Mouse (Mus musculus): ENCODE measurements at regions not wholly inside any gene's neighbourhood (a gene's known extent, or its start where the extent isn't known, plus 50 kb on each side); places are given as distances from the start of the nearest gene placed in this dataset.

DNA sequence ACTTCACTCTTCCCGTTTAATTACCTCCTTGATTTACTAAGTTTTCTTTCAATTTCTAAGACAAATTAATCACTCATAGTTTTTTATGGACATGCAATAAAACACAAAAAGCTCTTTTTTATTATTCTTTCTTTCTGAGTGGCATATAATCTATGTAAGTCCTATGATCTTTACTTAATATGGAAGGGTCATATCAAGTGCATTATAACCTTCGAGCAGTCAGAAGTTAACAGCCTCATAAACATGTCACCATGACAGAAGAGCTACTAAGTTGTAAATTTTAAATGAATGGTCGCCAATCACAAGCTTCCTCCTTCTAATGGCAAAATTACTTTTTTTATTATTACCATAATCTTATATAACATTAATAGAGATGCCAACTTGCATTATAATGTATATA lies 312.2 kb upstream of the Galntl6 start:
- TF ChIP-seq ZNF384 (IDR thresholded peaks at IDR 0.05; ENCODE audit: low read depth, low read length) (no peak), MAFK (IDR thresholded peaks at IDR 0.05; ENCODE audit: insufficient read depth, low read depth, low read length) (no peak), ZC3H11A (IDR thresholded peaks at IDR 0.05; ENCODE audit: borderline replicate concordance, low read depth, low read length) (no peak), CHD2 (IDR thresholded peaks at IDR 0.05; ENCODE audit: low read depth, low read length) (no peak), HCFC1 (IDR thresholded peaks at IDR 0.05; ENCODE audit: borderline replicate concordance, insufficient read depth, low read length) (no peak)

Measured in ES-E14 (cell line).